Mouse (Mus musculus) embryonic facial prominence, embryonic 10.5 days (tissue): Measurements from ENCODE around the gene Ublcp1. TPM values are rescaled to one million over a fixed set of nuclear protein-coding genes. Genes with fewer than 3 reads are reported as not detected.

ENCODE experiments used
- DNase-seq: peaks from one replicate; pipeline ENCODE4 v3.0.0-alpha.2; 2017; ENCODE audit warnings: low spot score
- H3K27ac ChIP-seq: fragments of 300-500 bp; sonication (generic); replicated peaks from 2 replicates; pipeline ENCODE4 v1.5.1; 2016; ENCODE audit warnings: mild to moderate bottlenecking
- H3K27me3 ChIP-seq: fragments of 300-500 bp; sonication (generic); replicated peaks from 2 replicates; pipeline ENCODE4 v1.6.1; 2016; ENCODE audit warnings: low read depth, mild to moderate bottlenecking; ENCODE audit not compliant: poor library complexity, severe bottlenecking
- H3K36me3 ChIP-seq: fragments of 300-500 bp; sonication (generic); replicated peaks from 2 replicates; pipeline ENCODE4 v1.6.1; 2016; ENCODE audit warnings: mild to moderate bottlenecking, moderate library complexity
- H3K4me1 ChIP-seq: fragments of 300-500 bp; sonication (generic); 2 replicates; pipeline ENCODE4 v1.6.1; 2016
- H3K4me3 ChIP-seq: fragments of 300-500 bp; sonication (generic); 2 replicates; pipeline ENCODE4 v1.5.1; 2016; ENCODE audit warnings: mild to moderate bottlenecking, moderate library complexity
- H3K9me3 ChIP-seq: fragments of 300-500 bp; sonication (generic); 2 replicates; pipeline ENCODE4 v1.6.1; 2016; ENCODE audit warnings: mild to moderate bottlenecking
- WGBS: fragments of 180-500 bp; shearing (Covaris S2); methylation state at CpG from one replicate; pipeline ENCODE4 v1.1.7; 2016; 5-methylcytosine and 5-hydroxymethylcytosine counted together
- polyA plus RNA-seq: library from polyadenylated mRNA; unstranded; fragments of >200 nt; fragmentation: Nextera tagmentation; extraction: Ambion mirVana; gene quantifications from 2 replicates; pipeline ENCODE4 v1.2.1, GENCODE M21; 2016

Ublcp1 gene
- polyA plus RNA-seq, 1 experiment from 2014 or later: 71.6 TPM

DNA sequence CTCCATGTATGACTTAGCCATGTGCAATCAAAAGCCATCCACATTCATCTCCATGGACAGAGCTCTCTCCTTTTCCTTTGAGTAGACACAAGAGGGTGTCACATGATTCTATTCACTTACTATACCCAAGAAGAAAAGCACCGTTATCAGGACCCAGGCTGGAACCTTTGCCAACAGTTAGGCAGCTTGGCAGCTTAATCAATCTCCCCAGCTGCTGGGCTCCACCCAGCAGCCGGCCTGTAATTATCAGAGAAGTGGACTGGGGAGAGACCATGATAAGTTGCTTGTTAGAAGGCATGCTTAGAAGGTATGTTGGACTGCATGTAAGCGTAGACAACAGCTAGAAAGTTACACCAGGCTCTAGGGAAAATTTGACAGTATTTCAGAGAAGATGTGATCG, 38.6 kb upstream of the Ublcp1 start:
- H3K9me3 ChIP-seq: no peaks in the 10 kb centered on the region
- DNase-seq: no peak
- H3K4me1 ChIP-seq: no peaks in the 10 kb centered on the region
- no peaks in the 10 kb centered on the region for H3K27me3 ChIP-seq
- no peak overlapping the region for H3K27ac ChIP-seq
- WGBS: 79% methylated on average over 4 of the region's 4 CpGs
- no peak overlapping the region for H3K4me3 ChIP-seq
- no peaks in the 10 kb centered on the region for H3K36me3 ChIP-seq

DNA sequence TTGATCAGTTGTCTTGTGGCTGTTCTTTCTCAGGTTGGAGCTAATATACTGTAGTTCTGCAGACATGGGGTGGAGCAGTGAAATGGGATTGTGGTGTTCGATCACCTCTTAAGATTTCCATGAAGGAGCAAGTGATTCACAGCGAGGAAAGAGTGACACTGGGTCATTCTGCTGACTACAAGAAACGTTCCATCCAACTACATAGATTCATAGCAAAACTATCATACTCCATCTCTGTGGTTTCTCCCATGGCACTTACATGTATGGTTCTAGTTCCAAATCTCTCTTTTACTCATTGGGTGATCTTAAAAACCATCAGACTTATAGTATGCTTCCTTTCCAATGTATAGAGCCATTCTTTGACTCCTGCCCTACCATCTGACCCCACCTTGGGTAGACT, 34.5 kb upstream of the Ublcp1 start:
- H3K27me3 ChIP-seq: no peaks in the 10 kb centered on the region
- H3K4me1 ChIP-seq: no peaks in the 10 kb centered on the region
- no peak for DNase-seq
- 84% methylated on average over 3 of the region's 3 CpGs for WGBS
- no peaks in the 10 kb centered on the region for H3K36me3 ChIP-seq
- H3K27ac ChIP-seq: no peak overlapping the region
- no peaks in the 10 kb centered on the region for H3K9me3 ChIP-seq
- no peak overlapping the region for H3K4me3 ChIP-seq

GRCm38 (mm10) chr11:44504146-44504545, 33.8 kb upstream of the Ublcp1 start:
- H3K27ac ChIP-seq: no peak overlapping the region
- no peaks in the 10 kb centered on the region for H3K4me1 ChIP-seq
- H3K27me3 ChIP-seq: no peaks in the 10 kb centered on the region
- 87% methylated on average over 7 of the region's 7 CpGs for WGBS
- no peaks in the 10 kb centered on the region for H3K9me3 ChIP-seq
- no peak for DNase-seq
- H3K36me3 ChIP-seq: no peaks in the 10 kb centered on the region
- H3K4me3 ChIP-seq: no peak overlapping the region

DNA sequence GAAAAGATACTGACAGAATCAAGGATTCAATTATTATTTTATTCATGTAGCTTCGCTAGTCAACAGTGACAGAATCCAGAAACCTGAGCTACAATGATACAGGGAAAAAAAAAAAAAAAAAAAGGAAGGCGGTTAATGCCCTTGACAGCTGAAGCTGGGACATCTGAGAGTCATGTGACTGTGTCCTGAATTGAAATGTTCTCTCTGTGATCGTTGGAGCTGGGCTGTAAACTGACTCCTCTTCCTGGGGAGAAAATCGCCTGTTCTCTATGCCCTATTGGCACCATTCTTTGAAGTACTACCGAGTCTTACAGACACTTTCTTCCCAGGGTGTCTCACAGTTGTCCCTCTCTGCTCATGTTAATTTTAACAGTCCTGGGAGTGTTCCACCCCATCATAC, 32.6 kb upstream of the Ublcp1 start:
- no peak for DNase-seq
- no peak overlapping the region for H3K27ac ChIP-seq
- no peaks in the 10 kb centered on the region for H3K9me3 ChIP-seq
- no peaks in the 10 kb centered on the region for H3K4me1 ChIP-seq
- 48% methylated on average over 5 of the region's 5 CpGs for WGBS
- no peak overlapping the region for H3K4me3 ChIP-seq
- no peaks in the 10 kb centered on the region for H3K36me3 ChIP-seq
- H3K27me3 ChIP-seq: no peaks in the 10 kb centered on the region

GRCm38 (mm10) chr11:44501477-44501876, 31.2 kb upstream of the Ublcp1 start:
- WGBS: 95% methylated on average over 2 of the region's 2 CpGs
- peaks cover under 1% of the 10 kb centered on the region; the same call in 1 of the 2 replicates for H3K4me1 ChIP-seq
- no peak overlapping the region for H3K4me3 ChIP-seq
- H3K36me3 ChIP-seq: no peaks in the 10 kb centered on the region
- no peaks in the 10 kb centered on the region for H3K27me3 ChIP-seq
- no peak overlapping the region for H3K27ac ChIP-seq
- DNase-seq: no peak
- no peaks in the 10 kb centered on the region for H3K9me3 ChIP-seq

DNA sequence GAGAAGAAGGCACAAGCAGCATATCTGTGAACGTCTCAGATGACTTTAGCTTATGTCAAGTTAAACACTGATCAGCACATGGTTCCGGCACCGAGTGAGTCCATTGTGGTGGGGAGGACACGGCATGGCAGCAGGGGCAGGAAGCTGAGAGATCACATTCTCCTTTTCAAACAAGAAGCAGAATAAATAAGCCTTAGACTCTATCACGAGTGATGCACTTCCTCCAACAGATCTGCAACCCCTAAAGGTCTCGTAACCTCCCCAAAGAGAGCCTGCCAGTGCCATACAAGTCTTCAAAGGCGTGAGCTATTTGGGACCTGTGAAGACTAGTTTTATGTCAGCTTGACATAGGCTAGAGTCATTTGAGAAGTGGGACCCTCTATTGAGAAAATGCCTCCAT, 30.7 kb upstream of the Ublcp1 start:
- Histone ChIP-seq H3K4me3 (no peak overlapping the region), H3K27ac (no peak overlapping the region), H3K4me1 (peaks cover 5% of the 10 kb centered on the region; the same call in 1 of the 2 replicates), H3K36me3 (no peaks in the 10 kb centered on the region), H3K27me3 (no peaks in the 10 kb centered on the region), H3K9me3 (no peaks in the 10 kb centered on the region)
- WGBS: 86% methylated on average over 7 of the region's 7 CpGs
- DNase-seq: no peak

DNA sequence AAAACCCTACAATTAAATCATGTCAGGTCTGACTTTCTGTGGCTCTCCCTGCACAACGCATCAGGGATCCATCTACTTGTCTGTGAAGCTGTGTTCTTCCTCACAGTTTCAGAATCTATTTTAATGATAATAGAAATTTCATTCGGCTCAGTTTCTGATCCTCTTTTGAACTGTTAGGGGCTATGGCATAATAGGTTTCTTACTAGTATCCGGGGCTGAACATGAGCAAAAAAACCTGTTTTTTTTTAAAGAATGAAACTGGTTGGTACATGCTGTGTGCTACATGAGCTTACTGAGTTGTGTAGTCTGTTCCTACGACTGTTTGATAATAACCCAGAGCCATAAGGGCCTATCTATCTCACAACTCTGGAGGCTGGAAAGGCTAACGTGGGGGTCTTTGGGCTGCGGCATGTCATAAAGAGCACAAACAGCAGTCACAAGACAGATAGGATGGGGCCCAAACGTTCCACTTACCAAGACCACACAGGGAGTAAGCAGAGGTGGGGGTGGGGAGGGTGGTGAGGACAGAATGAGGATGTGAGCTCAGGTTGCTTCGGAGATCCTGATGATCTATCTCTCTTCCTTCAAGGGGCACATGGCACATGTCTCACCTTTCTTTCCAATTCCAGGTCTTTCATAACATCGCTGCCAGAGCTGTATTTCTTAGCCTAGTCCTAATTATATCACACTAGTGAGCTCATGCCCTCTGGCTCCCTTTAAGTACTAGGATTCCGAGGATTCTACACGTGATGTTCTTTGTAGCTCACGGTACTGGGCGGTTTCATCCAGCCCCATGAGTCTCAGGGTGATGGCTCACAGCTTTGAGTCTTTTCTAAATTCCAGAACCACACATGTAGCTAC, 28.3 kb upstream of the Ublcp1 start:
- H3K9me3 ChIP-seq: no peaks in the 10 kb centered on the region
- H3K4me3 ChIP-seq: no peak overlapping the region
- no peaks in the 10 kb centered on the region for H3K27me3 ChIP-seq
- peaks cover 5% of the 10 kb centered on the region; the same call in 1 of the 2 replicates for H3K4me1 ChIP-seq
- DNase-seq: no peak
- 73% methylated on average over 13 of the region's 13 CpGs for WGBS
- no peak overlapping the region for H3K27ac ChIP-seq
- H3K36me3 ChIP-seq: no peaks in the 10 kb centered on the region

DNA sequence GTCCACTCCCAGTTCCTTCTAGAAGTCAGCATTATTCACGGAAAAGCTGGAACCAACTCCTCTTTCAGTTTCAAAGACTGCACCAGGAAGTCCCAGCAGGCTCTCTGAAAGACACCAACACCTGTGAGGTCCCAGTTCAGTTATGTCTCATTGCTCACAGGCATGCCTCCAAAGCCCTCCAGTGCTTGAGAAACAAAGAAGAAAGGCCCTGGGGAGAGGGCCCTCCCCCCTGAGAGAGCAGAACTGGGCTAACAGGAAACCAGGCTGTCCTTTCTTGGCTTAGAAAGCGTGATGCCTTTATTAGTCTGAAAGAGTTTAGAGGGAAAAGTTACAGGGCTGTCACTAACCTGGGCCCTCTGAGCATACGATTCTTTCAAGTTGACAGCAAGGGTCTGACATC, 25.9 kb upstream of the Ublcp1 start:
- Histone ChIP-seq H3K36me3 (no peaks in the 10 kb centered on the region), H3K4me3 (no peak overlapping the region), H3K27ac (no peak overlapping the region), H3K27me3 (no peaks in the 10 kb centered on the region), H3K4me1 (peaks cover 5% of the 10 kb centered on the region; the same call in 1 of the 2 replicates), H3K9me3 (no peaks in the 10 kb centered on the region)
- 50% methylated on average over 3 of the region's 3 CpGs for WGBS
- no peak for DNase-seq

GRCm38 (mm10) chr11:44494643-44495323, 24.5 kb upstream of the Ublcp1 start:
- DNase-seq: no peak
- 85% methylated on average over 5 of the region's 5 CpGs for WGBS
- no peaks in the 10 kb centered on the region for H3K36me3 ChIP-seq
- peaks cover 5% of the 10 kb centered on the region; the same call in 1 of the 2 replicates for H3K4me1 ChIP-seq
- no peaks in the 10 kb centered on the region for H3K27me3 ChIP-seq
- H3K27ac ChIP-seq: no peak overlapping the region
- H3K4me3 ChIP-seq: no peak overlapping the region
- no peaks in the 10 kb centered on the region for H3K9me3 ChIP-seq

- H3K4me3 ChIP-seq: no peak overlapping the region
- no peaks in the 10 kb centered on the region for H3K36me3 ChIP-seq
- 93% methylated on average over 1 of the region's 1 CpGs for WGBS
- H3K9me3 ChIP-seq: no peaks in the 10 kb centered on the region
- H3K4me1 ChIP-seq: no peaks in the 10 kb centered on the region
- H3K27me3 ChIP-seq: no peaks in the 10 kb centered on the region
- H3K27ac ChIP-seq: no peak overlapping the region
- DNase-seq: no peak
Observed at GRCm38 (mm10) chr11:44489117-44489516, 18.8 kb upstream of the Ublcp1 start.

GRCm38 (mm10) chr11:44485089-44485736, 14.9 kb upstream of the Ublcp1 start:
- no peaks in the 10 kb centered on the region for H3K4me1 ChIP-seq

GRCm38 (mm10) chr11:44480246-44480645, 9.9 kb upstream of the Ublcp1 start:
- Histone ChIP-seq H3K36me3 (no peaks in the 10 kb centered on the region), H3K4me3 (no peak overlapping the region), H3K9me3 (no peaks in the 10 kb centered on the region), H3K27me3 (no peaks in the 10 kb centered on the region), H3K27ac (no peak overlapping the region), H3K4me1 (no peaks in the 10 kb centered on the region)
- DNase-seq: no peak
- WGBS: 88% methylated on average over 6 of the region's 6 CpGs

More at GRCm38 (mm10) chr11:44485089-44485736, 14.9 kb upstream of the Ublcp1 start:
- no peaks in the 10 kb centered on the region for H3K9me3 ChIP-seq
- H3K4me3 ChIP-seq: no peak overlapping the region
- WGBS: 94% methylated on average over 7 of the region's 7 CpGs
- no peak overlapping the region for H3K27ac ChIP-seq
- DNase-seq: no peak
- H3K36me3 ChIP-seq: no peaks in the 10 kb centered on the region
- H3K27me3 ChIP-seq: no peaks in the 10 kb centered on the region
